Mouse (Mus musculus) heart, adult 8-10 months (tissue): ENCODE measurements around the gene Krt35. TPM values are rescaled to one million over a fixed set of nuclear protein-coding genes. Genes with fewer than 3 reads are reported as not detected.

Source experiments
- DNase-seq: peaks from one replicate; pipeline ENCODE4 v3.0.0; 2022; ENCODE audit warnings: low spot score
- total RNA-seq, 4 experiments: library from RNA; stranded (reverse); gene quantifications; 2 replicates each; pipeline ENCODE4 v1.2.4; 2022

The Krt35 gene
- not detected for total RNA-seq

- no peak for DNase-seq
Observed at GRCm38 (mm10) chr11:100096141-100096540, at the start of gene Krt35. Krt35 (minus strand) TSS chr11:100096241.

GRCm38 (mm10) chr11:100145104-100145503, 49.1 kb upstream of the Krt35 start:
- DNase-seq = no peak

- no peak for DNase-seq
Observed at GRCm38 (mm10) chr11:100140966-100141365, 44.9 kb upstream of the Krt35 start.

GRCm38 (mm10) chr11:100139391-100139790, 43.4 kb upstream of the Krt35 start:
- no peak for DNase-seq

- no peak for DNase-seq
Observed at GRCm38 (mm10) chr11:100138809-100139208, 42.8 kb upstream of the Krt35 start.

- no peak for DNase-seq
Observed at GRCm38 (mm10) chr11:100137693-100138092, 41.7 kb upstream of the Krt35 start.

- no peak for DNase-seq
Observed at GRCm38 (mm10) chr11:100136559-100136958, 40.5 kb upstream of the Krt35 start.

- no peak for DNase-seq
Observed at GRCm38 (mm10) chr11:100135731-100136130, 39.7 kb upstream of the Krt35 start, which contains the start of gene Krt15. Krt15 (minus strand) TSS chr11:100135928.

- no peak for DNase-seq
Observed at GRCm38 (mm10) chr11:100124901-100125300, 28.9 kb upstream of the Krt35 start.

- DNase-seq = no peak
Observed at GRCm38 (mm10) chr11:100121466-100121865, 25.4 kb upstream of the Krt35 start, which contains the start of gene Krt13. Krt13 (minus strand) TSS chr11:100121566.

- no peak for DNase-seq
Observed at GRCm38 (mm10) chr11:100120331-100120730, 24.3 kb upstream of the Krt35 start.

- DNase-seq = no peak
Observed at GRCm38 (mm10) chr11:100113742-100114029, 17.6 kb upstream of the Krt35 start.

GRCm38 (mm10) chr11:100112935-100113741, 17.1 kb upstream of the Krt35 start:
- no peak for DNase-seq

GRCm38 (mm10) chr11:100105576-100106122, 9.6 kb upstream of the Krt35 start, which contains the start of gene Krt36:
Krt36 (minus strand) TSS chr11:100105626.
- no peak for DNase-seq

GRCm38 (mm10) chr11:100102693-100103429, 6.8 kb upstream of the Krt35 start:
- no peak for DNase-seq

- DNase-seq = no peak
Observed at GRCm38 (mm10) chr11:100100391-100100790, 4.3 kb upstream of the Krt35 start.

GRCm38 (mm10) chr11:100097819-100098218, 1.8 kb upstream of the Krt35 start:
- DNase-seq = no peak

GRCm38 (mm10) chr11:100088378-100089025, 7.5 kb downstream of the Krt35 start:
- no peak for DNase-seq

GRCm38 (mm10) chr11:100087861-100088260, 8.2 kb downstream of the Krt35 start, which contains the start of gene Krt32:
Krt32 (minus strand) TSS chr11:100088226.
- no peak for DNase-seq

- DNase-seq = no peak
Observed at GRCm38 (mm10) chr11:100073873-100074272, 22.2 kb downstream of the Krt35 start.

- no peak for DNase-seq
Observed at GRCm38 (mm10) chr11:100067293-100068036, 28.6 kb downstream of the Krt35 start.
